Mouse (Mus musculus) embryonic facial prominence, embryonic 12.5 days (tissue): ENCODE measurements around the gene Slc13a3. TPM values are rescaled to one million over a fixed set of nuclear protein-coding genes. Genes with fewer than 3 reads are reported as not detected.

Experiments
- ATAC-seq: fragments of 200-750 bp; cut with Nextera tagmentation; 2 replicates; pipeline ENCODE4 v1.8.0; 2017; ENCODE audit not compliant: insufficient number of reproducible peaks, insufficient read depth, low FRiP score, low TSS enrichment
- H3K27ac ChIP-seq: fragments of 300-500 bp; sonication (generic); 2 replicates; pipeline ENCODE4 v1.5.1; 2016; ENCODE audit warnings: mild to moderate bottlenecking
- H3K27me3 ChIP-seq: fragments of 300-500 bp; sonication (generic); 2 replicates; pipeline ENCODE4 v1.6.1; 2016; ENCODE audit warnings: mild to moderate bottlenecking, moderate library complexity
- H3K36me3 ChIP-seq: fragments of 300-500 bp; sonication (generic); 2 replicates; pipeline ENCODE4 v1.6.1; 2016; ENCODE audit warnings: mild to moderate bottlenecking
- H3K4me1 ChIP-seq: fragments of 300-500 bp; sonication (generic); 2 replicates; pipeline ENCODE4 v1.6.1; 2016
- H3K4me2 ChIP-seq: fragments of 300-500 bp; sonication (generic); replicated peaks from 2 replicates; pipeline ENCODE4 v1.6.1; 2016; ENCODE audit warnings: mild to moderate bottlenecking, moderate library complexity
- H3K4me3 ChIP-seq: fragments of 300-500 bp; sonication (generic); 2 replicates; pipeline ENCODE4 v1.5.1; 2016; ENCODE audit warnings: mild to moderate bottlenecking
- H3K9ac ChIP-seq: fragments of 300-500 bp; sonication (generic); 2 replicates; pipeline ENCODE4 v1.6.1; 2016; ENCODE audit warnings: mild to moderate bottlenecking, moderate library complexity
- H3K9me3 ChIP-seq: fragments of 300-500 bp; sonication (generic); 2 replicates; pipeline ENCODE4 v1.6.1; 2016; ENCODE audit warnings: mild to moderate bottlenecking, moderate library complexity
- WGBS: fragments of 180-500 bp; shearing (Covaris S2); methylation state at CpG from one replicate; pipeline ENCODE4 v1.1.7; 2016; 5-methylcytosine and 5-hydroxymethylcytosine counted together
- polyA plus RNA-seq: library from polyadenylated mRNA; unstranded; fragments of >200 nt; fragmentation: Nextera tagmentation; extraction: Ambion mirVana; gene quantifications from 2 replicates; pipeline ENCODE4 v1.2.1, GENCODE M21; 2016

Slc13a3 gene
- polyA plus RNA-seq, 1 experiment from 2014 or later: 0.10 TPM

GRCm38 (mm10) chr2:165375478-165375877, 97.6 kb downstream of the Slc13a3 start:
- 90% methylated on average over 5 of the region's 5 CpGs for WGBS

GRCm38 (mm10) chr2:165371066-165371465, 102.0 kb downstream of the Slc13a3 start:
- Histone ChIP-seq H3K4me3 (no peak overlapping the region), H3K4me2 (0 out of 2 replicates have a peak overlapping the region, but pooled peaks have one; percentile 2), H3K36me3 (peaks cover 17% of the 10 kb centered on the region), H3K27ac (no peak overlapping the region), H3K27me3 (peaks cover 3% of the 10 kb centered on the region), H3K4me1 (peaks cover 15% of the 10 kb centered on the region; the same call in 1 of the 2 replicates), H3K9me3 (no peaks in the 10 kb centered on the region), H3K9ac (no peak overlapping the region)
- 27% methylated on average over 3 of the region's 3 CpGs for WGBS
- no peak for ATAC-seq

More at GRCm38 (mm10) chr2:165375478-165375877, 97.6 kb downstream of the Slc13a3 start:
- no peak for ATAC-seq
- Histone ChIP-seq H3K9me3 (peaks cover 4% of the 10 kb centered on the region; the same call in 1 of the 2 replicates), H3K27ac (no peak overlapping the region), H3K4me1 (no peaks in the 10 kb centered on the region), H3K4me3 (no peak overlapping the region), H3K4me2 (no peak overlapping the region), H3K27me3 (no peaks in the 10 kb centered on the region), H3K9ac (no peak overlapping the region), H3K36me3 (peaks cover 56% of the 10 kb centered on the region)

- Histone ChIP-seq H3K27me3 (peaks cover 6% of the 10 kb centered on the region), H3K36me3 (peaks cover 11% of the 10 kb centered on the region), H3K9ac (no peak overlapping the region), H3K27ac (no peak overlapping the region), H3K9me3 (no peaks in the 10 kb centered on the region), H3K4me2 (no peak overlapping the region), H3K4me1 (peaks cover 15% of the 10 kb centered on the region; the same call in 1 of the 2 replicates), H3K4me3 (no peak overlapping the region)
- WGBS: 71% methylated on average over 3 of the region's 3 CpGs
- ATAC-seq: no peak
Observed at GRCm38 (mm10) chr2:165370348-165370747, 102.7 kb downstream of the Slc13a3 start.

GRCm38 (mm10) chr2:165368496-165368895, 104.5 kb downstream of the Slc13a3 start, which contains the start of gene Zfp663:
Gene Zfp663, minus strand, starts transcription at chr2:165368729.
- Histone ChIP-seq H3K9ac (peak within 1 kb of the TSS; percentile 51), H3K27me3 (peaks cover 6% of the 10 kb centered on the region)
- no peak for ATAC-seq

GRCm38 (mm10) chr2:165367868-165368439, 105.1 kb downstream of the Slc13a3 start:
- 2% methylated on average over 12 of the region's 13 CpGs for WGBS
- peak overlapping the region; percentile 42 for H3K4me3 ChIP-seq
- peaks cover 6% of the 10 kb centered on the region for H3K27me3 ChIP-seq
- peaks cover 21% of the 10 kb centered on the region; the same call in 1 of the 2 replicates for H3K4me1 ChIP-seq
- ATAC-seq: no peak
- no peaks in the 10 kb centered on the region for H3K9me3 ChIP-seq
- peak overlapping the region; percentile 84 for H3K4me2 ChIP-seq
- peak overlapping the region; percentile 51 for H3K9ac ChIP-seq
- H3K27ac ChIP-seq: no peak overlapping the region
- no peaks in the 10 kb centered on the region for H3K36me3 ChIP-seq

More at GRCm38 (mm10) chr2:165368496-165368895, 104.5 kb downstream of the Slc13a3 start, which contains the start of gene Zfp663:
- Histone ChIP-seq H3K4me1 (peaks cover 21% of the 10 kb centered on the region; the same call in 1 of the 2 replicates), H3K9me3 (no peaks in the 10 kb centered on the region), H3K36me3 (no peaks in the 10 kb centered on the region), H3K27ac (no peak within 1 kb of the TSS), H3K4me2 (peak within 1 kb of the TSS; percentile 84), H3K4me3 (peak within 1 kb of the TSS; percentile 42)
- WGBS: under 1% methylated on average over 27 of the region's 27 CpGs

- Histone ChIP-seq H3K9ac (no peak overlapping the region), H3K4me3 (no peak overlapping the region), H3K27me3 (peaks cover 6% of the 10 kb centered on the region), H3K27ac (0 out of 2 replicates have a peak overlapping the region, but pooled peaks have one; percentile 46), H3K4me2 (peak overlapping the region; percentile 84), H3K9me3 (no peaks in the 10 kb centered on the region), H3K4me1 (peaks cover 21% of the 10 kb centered on the region; the same call in 1 of the 2 replicates), H3K36me3 (no peaks in the 10 kb centered on the region)
- 5% methylated on average over 6 of the region's 8 CpGs for WGBS
- ATAC-seq: peak; percentile 61; the same call in 1 of the 2 replicates
Observed at GRCm38 (mm10) chr2:165367047-165367520, 105.9 kb downstream of the Slc13a3 start.

- Histone ChIP-seq H3K4me1 (peaks cover 21% of the 10 kb centered on the region; the same call in 1 of the 2 replicates), H3K9ac (0 out of 2 replicates have a peak overlapping the region, but pooled peaks have one; percentile 19), H3K36me3 (no peaks in the 10 kb centered on the region), H3K9me3 (no peaks in the 10 kb centered on the region), H3K27me3 (peaks cover 5% of the 10 kb centered on the region), H3K4me3 (no peak overlapping the region), H3K4me2 (peak overlapping the region; percentile 31; the same call in 1 of the 2 replicates), H3K27ac (no peak overlapping the region)
- ATAC-seq: no peak
- 15% methylated on average over 21 of the region's 21 CpGs for WGBS
Observed at GRCm38 (mm10) chr2:165364334-165365091, 108.5 kb downstream of the Slc13a3 start.

- no peak overlapping the region for H3K4me3 ChIP-seq
- WGBS: 87% methylated on average over 6 of the region's 6 CpGs
- ATAC-seq: no peak
- H3K4me1 ChIP-seq: peaks cover 16% of the 10 kb centered on the region; the same call in 1 of the 2 replicates
- no peak overlapping the region for H3K9ac ChIP-seq
- no peak overlapping the region for H3K4me2 ChIP-seq
- H3K36me3 ChIP-seq: no peaks in the 10 kb centered on the region
- peaks cover 4% of the 10 kb centered on the region for H3K27me3 ChIP-seq
- H3K27ac ChIP-seq: no peak overlapping the region
- no peaks in the 10 kb centered on the region for H3K9me3 ChIP-seq
Observed at GRCm38 (mm10) chr2:165363282-165363681, 109.7 kb downstream of the Slc13a3 start.

- H3K36me3 ChIP-seq: no peaks in the 10 kb centered on the region
- no peak for ATAC-seq
- H3K4me1 ChIP-seq: 0 out of 2 replicates have a peak, but pooled peaks cover 6% of the 10 kb centered on the region
- H3K9ac ChIP-seq: no peak overlapping the region
- H3K4me2 ChIP-seq: no peak overlapping the region
- peaks cover 4% of the 10 kb centered on the region; the same call in 1 of the 2 replicates for H3K27me3 ChIP-seq
- WGBS: 0% methylated on average over 1 of the region's 1 CpGs
- H3K27ac ChIP-seq: no peak overlapping the region
- H3K9me3 ChIP-seq: no peaks in the 10 kb centered on the region
- H3K4me3 ChIP-seq: no peak overlapping the region
Observed at GRCm38 (mm10) chr2:165360861-165361260, 112.2 kb downstream of the Slc13a3 start.
